Mouse (Mus musculus) heart, embryonic 14.5 days (tissue): ENCODE measurements around the gene Spred1. TPM values are rescaled to one million over a fixed set of nuclear protein-coding genes. Genes with fewer than 3 reads are reported as not detected.

Experiments
- ATAC-seq: fragments of 200-750 bp; cut with Nextera tagmentation; 2 replicates; pipeline ENCODE4 v1.8.0; 2017; ENCODE audit warnings: low read depth, moderate TSS enrichment; ENCODE audit not compliant: insufficient number of reproducible peaks, insufficient read depth, low FRiP score
- H3K27ac ChIP-seq, 2 experiments: fragments of 200-500 bp in 1 of 2; fragments of 300-500 bp in 1 of 2; sonication (generic) in 1 of 2; replicated peaks in 1 of 2; 2 replicates each; pipeline ENCODE4 v1.5.1; 2012 to 2014; ENCODE audit warnings: low read depth in 2 of 2, low read length in 2 of 2, control low read depth in 1 of 2, mild to moderate bottlenecking in 1 of 2, mixed read lengths in 1 of 2; ENCODE audit not compliant: control insufficient read depth in 1 of 2, insufficient read depth in 1 of 2
- H3K27me3 ChIP-seq: fragments of 300-500 bp; sonication (generic); 2 replicates; pipeline ENCODE4 v1.6.1; 2014; ENCODE audit warnings: mild to moderate bottlenecking, low read length, control low read depth; ENCODE audit not compliant: control insufficient read depth, insufficient read depth
- H3K36me3 ChIP-seq: fragments of 300-500 bp; sonication (generic); 2 replicates; pipeline ENCODE4 v1.6.1; 2014; ENCODE audit warnings: mild to moderate bottlenecking, control low read depth, low read length, mixed read lengths; ENCODE audit not compliant: control insufficient read depth, insufficient read depth
- H3K4me1 ChIP-seq, 2 experiments: fragments of 200-500 bp in 1 of 2; fragments of 300-500 bp in 1 of 2; sonication (generic) in 1 of 2; 2 replicates each; pipeline ENCODE4 v1.6.1; 2012 to 2014; ENCODE audit warnings: low read length in 2 of 2, control low read depth in 1 of 2, mixed read lengths in 1 of 2; ENCODE audit not compliant: control insufficient read depth in 2 of 2, insufficient read depth in 2 of 2
- H3K4me2 ChIP-seq: fragments of 300-500 bp; sonication (generic); 2 replicates; pipeline ENCODE4 v1.6.1; 2014; ENCODE audit warnings: mild to moderate bottlenecking, low read length
- H3K4me3 ChIP-seq, 2 experiments: fragments of 200-500 bp in 1 of 2; fragments of 300-500 bp in 1 of 2; sonication (generic) in 1 of 2; 2 replicates each; pipeline ENCODE4 v1.5.1; 2012 to 2014; ENCODE audit warnings: low read length in 2 of 2, mild to moderate bottlenecking in 2 of 2, control low read depth in 1 of 2, low read depth in 1 of 2, moderate library complexity in 1 of 2; ENCODE audit not compliant: control insufficient read depth in 1 of 2, insufficient read depth in 1 of 2
- H3K9ac ChIP-seq: fragments of 300-500 bp; sonication (generic); 2 replicates; pipeline ENCODE4 v1.6.1; 2014; ENCODE audit warnings: mild to moderate bottlenecking, low read length
- H3K9me3 ChIP-seq: fragments of 300-500 bp; sonication (generic); 2 replicates; pipeline ENCODE4 v1.6.1; 2016; ENCODE audit warnings: low read length, control low read depth; ENCODE audit not compliant: control insufficient read depth
- WGBS: fragments of 180-500 bp; shearing (Covaris S2); extraction: QIAGEN DNeasy Blood & Tissue Kit; methylation state at CpG from one replicate; pipeline ENCODE4 v1.1.7; 2014; 5-methylcytosine and 5-hydroxymethylcytosine counted together
- polyA plus RNA-seq: library from polyadenylated mRNA; unstranded; fragments of >200 nt; fragmentation: Nextera tagmentation; extraction: Ambion mirVana; gene quantifications from 2 replicates; pipeline ENCODE4 v1.2.1, GENCODE M21; 2014

Spred1 gene
- polyA plus RNA-seq, 1 experiment from 2014 or later: 14.8 TPM

- H3K27me3 ChIP-seq: no peaks in the 10 kb centered on the region
- no peak overlapping the region for H3K4me2 ChIP-seq
- ATAC-seq: no peak
- H3K9me3 ChIP-seq: no peaks in the 10 kb centered on the region
- H3K9ac ChIP-seq: no peak overlapping the region
- peaks cover 4 to 7% of the 10 kb centered on the region in 2 experiments; a peak in 2 of 4 replicates for H3K4me1 ChIP-seq
- no peak overlapping the region for H3K4me3 ChIP-seq
- H3K36me3 ChIP-seq: peaks cover 11% of the 10 kb centered on the region
- no peak overlapping the region for H3K27ac ChIP-seq
Observed at GRCm38 (mm10) chr2:117190915-117191314, 69.7 kb downstream of the Spred1 start.

- Histone ChIP-seq H3K27ac (no peak overlapping the region), H3K9ac (no peak overlapping the region), H3K27me3 (no peaks in the 10 kb centered on the region), H3K4me2 (no peak overlapping the region), H3K4me3 (no peak overlapping the region), H3K9me3 (no peaks in the 10 kb centered on the region), H3K36me3 (no peaks in the 10 kb centered on the region), H3K4me1 (peaks cover 4 to 7% of the 10 kb centered on the region in 2 experiments; a peak in 2 of 4 replicates)
- no peak for ATAC-seq
Observed at GRCm38 (mm10) chr2:117194309-117194708, 73.1 kb downstream of the Spred1 start.

- Histone ChIP-seq H3K27ac (no peak overlapping the region; a peak in 1 of 4 replicates), H3K36me3 (no peaks in the 10 kb centered on the region), H3K27me3 (no peaks in the 10 kb centered on the region), H3K4me2 (no peak overlapping the region), H3K9ac (no peak overlapping the region), H3K4me1 (peaks cover 4 to 7% of the 10 kb centered on the region in 2 experiments; a peak in 2 of 4 replicates), H3K9me3 (no peaks in the 10 kb centered on the region), H3K4me3 (no peak overlapping the region)
- 12% methylated on average over 2 of the region's 2 CpGs for WGBS
- no peak for ATAC-seq
Observed at GRCm38 (mm10) chr2:117195151-117195550, 74.0 kb downstream of the Spred1 start.

- WGBS: 42% methylated on average over 7 of the region's 7 CpGs
- no peak for ATAC-seq
Observed at GRCm38 (mm10) chr2:117195578-117195977, 74.4 kb downstream of the Spred1 start.

DNA sequence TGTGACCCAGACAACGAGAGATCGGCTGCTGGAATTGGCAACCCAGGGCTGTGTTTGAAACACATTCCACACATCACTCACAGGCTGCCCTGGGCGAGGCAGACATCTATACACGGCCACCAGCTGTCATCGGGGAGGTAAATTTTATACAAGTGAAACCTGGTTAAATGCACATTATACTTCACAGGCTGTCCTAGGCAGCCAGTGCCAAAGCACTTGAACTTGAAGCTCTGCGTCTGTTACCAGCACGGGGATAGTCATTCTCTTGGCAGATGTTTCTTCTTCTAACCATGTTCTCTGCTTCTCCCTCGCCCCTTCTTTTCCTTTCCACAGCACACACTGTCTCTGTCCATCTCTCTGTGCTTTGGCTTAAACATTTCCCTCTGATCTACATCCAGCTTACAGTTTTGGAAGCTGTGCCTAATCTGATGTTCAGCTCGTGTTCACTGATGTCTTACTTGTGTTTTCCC lies 79.7 kb downstream of the Spred1 start:
- Histone ChIP-seq H3K27ac (no peak overlapping the region), H3K4me3 (no peak overlapping the region), H3K9ac (no peak overlapping the region), H3K4me1 (no peaks in the 10 kb centered on the region; a peak in 1 of 4 replicates), H3K36me3 (no peaks in the 10 kb centered on the region), H3K4me2 (peak overlapping the region; percentile 35), H3K27me3 (no peaks in the 10 kb centered on the region), H3K9me3 (no peaks in the 10 kb centered on the region)
- ATAC-seq: no peak
- 28% methylated on average over 9 of the region's 9 CpGs for WGBS

More at GRCm38 (mm10) chr2:117195578-117195977, 74.4 kb downstream of the Spred1 start:
- Histone ChIP-seq H3K4me3 (no peak overlapping the region), H3K4me2 (no peak overlapping the region), H3K4me1 (peaks cover 4 to 7% of the 10 kb centered on the region in 2 experiments; a peak in 3 of 4 replicates), H3K27ac (no peak overlapping the region; a peak in 1 of 4 replicates), H3K9ac (no peak overlapping the region), H3K27me3 (no peaks in the 10 kb centered on the region), H3K9me3 (no peaks in the 10 kb centered on the region), H3K36me3 (no peaks in the 10 kb centered on the region)

DNA sequence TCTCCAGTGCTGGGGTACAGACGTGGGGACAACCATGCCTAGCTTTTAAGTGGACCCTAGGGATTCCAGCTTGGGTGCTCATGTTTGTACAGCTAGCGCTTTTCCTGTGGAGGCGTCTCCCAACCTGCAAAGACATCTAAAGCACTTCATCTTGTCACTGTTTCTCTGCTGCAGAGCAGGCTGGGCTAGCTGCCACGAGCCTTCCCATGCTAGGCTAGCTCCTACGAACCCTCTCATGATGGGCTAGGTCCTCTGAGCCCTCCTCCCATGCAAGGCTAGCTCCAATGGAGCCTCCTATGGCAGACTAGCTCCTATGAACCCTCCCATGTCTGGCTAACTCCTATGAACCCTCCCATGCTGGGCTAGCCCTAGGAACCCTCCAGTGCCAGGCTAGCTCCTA lies 82.2 kb downstream of the Spred1 start:
- Histone ChIP-seq H3K4me2 (no peak overlapping the region), H3K9ac (no peak overlapping the region), H3K4me3 (no peak overlapping the region), H3K36me3 (no peaks in the 10 kb centered on the region), H3K4me1 (no peaks in the 10 kb centered on the region; a peak in 1 of 4 replicates), H3K9me3 (no peaks in the 10 kb centered on the region), H3K27me3 (no peaks in the 10 kb centered on the region), H3K27ac (no peak overlapping the region)
- WGBS: 52% methylated on average over 5 of the region's 5 CpGs
- ATAC-seq: no peak

DNA sequence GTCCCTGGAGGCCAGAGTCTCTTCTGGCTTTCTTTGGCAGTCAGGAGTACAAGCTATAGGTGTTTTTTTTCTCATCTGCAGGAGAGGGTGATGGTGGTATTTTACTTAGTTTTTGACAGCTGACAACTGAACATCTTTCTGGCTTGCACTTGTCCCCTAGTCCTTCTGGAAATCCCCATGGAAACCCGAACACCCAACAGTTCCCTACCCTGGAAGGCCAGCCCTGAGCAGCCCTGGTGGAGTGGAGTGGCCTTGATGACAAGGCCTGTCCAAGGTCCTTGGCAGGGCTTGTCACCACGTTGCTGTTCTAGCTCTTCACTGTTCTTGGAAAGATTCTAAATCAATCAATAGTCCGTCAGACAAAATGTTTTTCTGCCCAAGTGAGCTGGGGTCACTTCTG lies 83.4 kb downstream of the Spred1 start:
- H3K4me1 ChIP-seq: no peaks in the 10 kb centered on the region; a peak in 1 of 4 replicates
- H3K4me2 ChIP-seq: no peak overlapping the region
- no peaks in the 10 kb centered on the region for H3K36me3 ChIP-seq
- H3K9ac ChIP-seq: no peak overlapping the region
- H3K27ac ChIP-seq: no peak overlapping the region
- no peak for ATAC-seq
- H3K4me3 ChIP-seq: no peak overlapping the region
- H3K27me3 ChIP-seq: no peaks in the 10 kb centered on the region
- no peaks in the 10 kb centered on the region for H3K9me3 ChIP-seq
- 27% methylated on average over 3 of the region's 3 CpGs for WGBS

GRCm38 (mm10) chr2:117205066-117205465 lies 83.9 kb downstream of the Spred1 start:
- WGBS: 76% methylated on average over 6 of the region's 6 CpGs
- no peak overlapping the region for H3K27ac ChIP-seq
- no peaks in the 10 kb centered on the region for H3K27me3 ChIP-seq
- ATAC-seq: no peak
- no peak overlapping the region for H3K9ac ChIP-seq
- H3K4me3 ChIP-seq: no peak overlapping the region
- H3K4me1 ChIP-seq: no peaks in the 10 kb centered on the region; a peak in 1 of 4 replicates
- H3K36me3 ChIP-seq: no peaks in the 10 kb centered on the region
- H3K9me3 ChIP-seq: no peaks in the 10 kb centered on the region
- no peak overlapping the region for H3K4me2 ChIP-seq
